In genomic region chr3:94482764-94483385, GRCm38 (mm10) we compare ENCODE assay signal across 10 mouse cellular contexts. TPM values are rescaled to one million over a fixed set of nuclear protein-coding genes. Genes with fewer than 3 reads are reported as not detected.
DNase-seq lines count a peak whose midpoint lies in the region; ATAC-seq lines count a peak whose summit lies in the region.
"Had no signal": no experiment of that assay in that cellular context is flagged by ENCODE, and none has a peak within 500 bp of the region (broad histone marks: within the 10 kb centered on the region; RNA-seq: fewer than 3 reads in every experiment).

No protein-coding gene starts in this region.

- peaks cover 43% of the 10 kb centered on the region for H3K4me1 ChIP-seq in forebrain, embryonic 11.5 days (replicated peaks; ENCODE audit: control insufficient read depth, insufficient read depth, low read length)

- no peaks in the 10 kb centered on the region for H3K9me3 ChIP-seq in forebrain, embryonic 11.5 days (ENCODE audit: control insufficient read depth, low read length)
- H3K9me3 ChIP-seq: limb, embryonic 15.5 days had no signal

- H3K4me3 ChIP-seq in forebrain, embryonic 11.5 days (ENCODE audit: low read depth, low read length) = no peak overlapping the region
- H3K4me3 ChIP-seq: limb, embryonic 15.5 days had no signal

- H3K27ac ChIP-seq in forebrain, embryonic 11.5 days (ENCODE audit: low read depth, low read length) = peak overlapping the region; percentile 69
- H3K27ac ChIP-seq: limb, embryonic 15.5 days had no signal

- H3K9ac ChIP-seq in forebrain, embryonic 11.5 days (ENCODE audit: low read length) = no peak overlapping the region
- H3K9ac ChIP-seq: limb, embryonic 15.5 days had no signal

- no peaks in the 10 kb centered on the region; the same call in 1 of the 2 replicates for H3K27me3 ChIP-seq in forebrain, embryonic 11.5 days (ENCODE audit: control insufficient read depth, insufficient read depth, low read length)

- H3K4me2 ChIP-seq in forebrain, embryonic 11.5 days (ENCODE audit: low read depth, low read length, severe bottlenecking) = no peak overlapping the region
- H3K4me2 ChIP-seq: limb, embryonic 15.5 days had no signal

- 85% methylated on average over 17 of the region's 17 CpGs for WGBS in forebrain, embryonic 11.5 days

- no peaks in the 10 kb centered on the region for H3K36me3 ChIP-seq in forebrain, embryonic 11.5 days (ENCODE audit: control insufficient read depth, insufficient read depth, low read length)
- H3K36me3 ChIP-seq: limb, embryonic 15.5 days had no signal

- no peak for ATAC-seq in forebrain, embryonic 11.5 days (replicated peaks; ENCODE audit: low FRiP score)

- DNase-seq in cerebellum, adult 11-12 months = peak; percentile 45
- DNase-seq in cerebellum, adult 11 months = no peak
- peak; percentile 98 for DNase-seq in 416B (ENCODE audit: low read depth)
- no peak for DNase-seq in forebrain, embryonic 11.5 days (ENCODE audit: low spot score)
- DNase-seq in lung, postnatal 36 days = peak; percentile 80
- DNase-seq in urinary bladder, postnatal 36 days (ENCODE audit: low spot score in 2 of 2) = peak; percentile 62 to 65
- no peak for DNase-seq in spleen, adult 18-20 months
- no peak for DNase-seq in embryo, embryonic 9.5 days (ENCODE audit: extremely low spot score)

RNA-seq across cellular contexts. Expression of gene Riiad1, which starts 2.7 kb away (rescaled TPM):
- polyA plus RNA-seq in forebrain, embryonic 11.5 days (2014; fragmentation: Nextera tagmentation; extraction: Ambion mirVana) = 12.8 and 15.5 TPM in 2 replicates

RNA-seq across cellular contexts. Expression of gene Celf3, which starts 4.8 kb away (rescaled TPM):
- polyA plus RNA-seq in forebrain, embryonic 11.5 days (2014; fragmentation: Nextera tagmentation; extraction: Ambion mirVana) = 137 and 149 TPM in 2 replicates

RNA-seq across cellular contexts. Expression of gene Oaz3, which starts 39.2 kb away (rescaled TPM):
- 0.40 and 0.76 TPM in 2 replicates for polyA plus RNA-seq in forebrain, embryonic 11.5 days (2014; fragmentation: Nextera tagmentation; extraction: Ambion mirVana)
- polyA plus RNA-seq: embryonic facial prominence, embryonic 14.5 days had no signal

RNA-seq across cellular contexts. Expression of gene Mrpl9, which starts 39.8 kb away (rescaled TPM):
- 65.3 and 67.0 TPM in 2 replicates for polyA plus RNA-seq in forebrain, embryonic 11.5 days (2014; fragmentation: Nextera tagmentation; extraction: Ambion mirVana)

Comparison
In these comparisons a context has a peak if more than half of its experiments do, and no peak if none do; other contexts are left out.
1. DNase-seq: peak in cerebellum, adult 11-12 months (single experiment), 416B (single experiment), lung, postnatal 36 days (single experiment) and urinary bladder, postnatal 36 days (2 of 2); none in cerebellum, adult 11 months (single experiment), forebrain, embryonic 11.5 days (single experiment), spleen, adult 18-20 months (0 of 2) and embryo, embryonic 9.5 days (single experiment).